Mouse (Mus musculus) granulocyte monocyte progenitor cell, adult 5-6 weeks (primary cell): ENCODE data around the gene Ttc17. TPM values are rescaled to one million over a fixed set of nuclear protein-coding genes. Genes with fewer than 3 reads are reported as not detected.

Experiments used
- ATAC-seq: replicated peaks from 2 replicates; pipeline ENCODE4 v1.8.0; 2016; ENCODE audit warnings: mild to moderate bottlenecking, moderate TSS enrichment, inconsistent platforms; ENCODE audit not compliant: poor library complexity, severe bottlenecking
- total RNA-seq, 2 experiments: library from RNA; stranded (forward) in 1 of 2; stranded (reverse) in 1 of 2; fragments of 200-712, 200-1000 nt in 1 of 2; fragments of >200 nt in 1 of 2; fragmentation: Nextera tagmentation in 1 of 2; gene quantifications; 2 replicates each; pipeline ENCODE4 v1.2.3; 2014 to 2017

Ttc17 gene
- total RNA-seq, 2 experiments from 2014 or later, result 21.2 to 36.9 TPM

- ATAC-seq, result no peak
Observed at GRCm38 (mm10) chr2:94264006-94264405, 142.5 kb downstream of the Ttc17 start.

- no peak for ATAC-seq
Observed at GRCm38 (mm10) chr2:94263530-94263937, 143.0 kb downstream of the Ttc17 start.

GRCm38 (mm10) chr2:94262917-94263529 is 143.5 kb downstream of the Ttc17 start:
- no peak for ATAC-seq

GRCm38 (mm10) chr2:94254102-94254501 is 152.4 kb downstream of the Ttc17 start:
- ATAC-seq, result peak; percentile 50; the same call in 1 of the 2 replicates

Other genes with a start within 250 kb of the Ttc17 start
- gene Hsd17b12, start 248.7 kb downstream of the Ttc17 start, total RNA-seq (2014; fragmentation: Nextera tagmentation), result 51.7 and 55.3 TPM in 2 replicates
- 96.1 and 109 TPM in 2 replicates for gene Hsd17b12, start 248.7 kb downstream of the Ttc17 start, total RNA-seq (2017)
- gene Api5, start 31.4 kb upstream of the Ttc17 start, total RNA-seq (2014; fragmentation: Nextera tagmentation), result 93.1 and 107 TPM in 2 replicates
- 158 and 168 TPM in 2 replicates for gene Api5, start 31.4 kb upstream of the Ttc17 start, total RNA-seq (2017)